Mouse (Mus musculus) heart, embryonic 12.5 days (tissue): ENCODE results near the gene Fam184a. TPM values are rescaled to one million over a fixed set of nuclear protein-coding genes. Genes with fewer than 3 reads are reported as not detected.
A peak's percentile ranks its signal among the peaks of the same experiment; 100 is the strongest.
"Not testable (repeated sequence)": the region's sequence is repeated elsewhere in the genome, so short reads cannot be mapped to it uniquely, and the experiment has no call there.

Source experiments
- ATAC-seq: fragments of 200-750 bp; cut with Nextera tagmentation; 2 replicates; pipeline ENCODE4 v1.8.0; 2017; ENCODE audit warnings: moderate TSS enrichment, moderate library complexity; ENCODE audit not compliant: insufficient number of reproducible peaks, low FRiP score
- H3K27ac ChIP-seq: fragments of 300-500 bp; sonication (generic); 2 replicates; pipeline ENCODE4 v1.5.1; 2016; ENCODE audit warnings: mild to moderate bottlenecking, moderate library complexity; ENCODE audit not compliant: poor library complexity, severe bottlenecking
- H3K27me3 ChIP-seq: fragments of 300-500 bp; sonication (generic); replicated peaks from 2 replicates; pipeline ENCODE4 v1.6.1; 2016; ENCODE audit warnings: mild to moderate bottlenecking, moderate library complexity
- H3K36me3 ChIP-seq: fragments of 300-500 bp; sonication (generic); 2 replicates; pipeline ENCODE4 v1.6.1; 2016; ENCODE audit warnings: mild to moderate bottlenecking, moderate library complexity
- H3K4me1 ChIP-seq: fragments of 300-500 bp; sonication (generic); replicated peaks from 2 replicates; pipeline ENCODE4 v1.6.1; 2016; ENCODE audit warnings: mild to moderate bottlenecking
- H3K4me2 ChIP-seq: fragments of 300-500 bp; sonication (generic); 2 replicates; pipeline ENCODE4 v1.6.1; 2016; ENCODE audit warnings: mild to moderate bottlenecking, moderate library complexity
- H3K4me3 ChIP-seq: fragments of 300-500 bp; sonication (generic); 2 replicates; pipeline ENCODE4 v1.5.1; 2016; ENCODE audit warnings: mild to moderate bottlenecking
- H3K9ac ChIP-seq: fragments of 300-500 bp; sonication (generic); 2 replicates; pipeline ENCODE4 v1.6.1; 2016; ENCODE audit warnings: mild to moderate bottlenecking, moderate library complexity
- H3K9me3 ChIP-seq: fragments of 300-500 bp; sonication (generic); replicated peaks from 2 replicates; pipeline ENCODE4 v1.6.1; 2016; ENCODE audit warnings: mild to moderate bottlenecking, moderate library complexity
- WGBS: fragments of 180-500 bp; shearing (Covaris S2); methylation state at CpG from one replicate; pipeline ENCODE4 v1.1.7; 2016; 5-methylcytosine and 5-hydroxymethylcytosine counted together
- polyA plus RNA-seq: library from polyadenylated mRNA; unstranded; fragments of >200 nt; fragmentation: Nextera tagmentation; extraction: Ambion mirVana; gene quantifications from 2 replicates; pipeline ENCODE4 v1.2.1, GENCODE M21; 2016

Fam184a gene
- polyA plus RNA-seq, 1 experiment from 2014 or later = 4.3 TPM

DNA sequence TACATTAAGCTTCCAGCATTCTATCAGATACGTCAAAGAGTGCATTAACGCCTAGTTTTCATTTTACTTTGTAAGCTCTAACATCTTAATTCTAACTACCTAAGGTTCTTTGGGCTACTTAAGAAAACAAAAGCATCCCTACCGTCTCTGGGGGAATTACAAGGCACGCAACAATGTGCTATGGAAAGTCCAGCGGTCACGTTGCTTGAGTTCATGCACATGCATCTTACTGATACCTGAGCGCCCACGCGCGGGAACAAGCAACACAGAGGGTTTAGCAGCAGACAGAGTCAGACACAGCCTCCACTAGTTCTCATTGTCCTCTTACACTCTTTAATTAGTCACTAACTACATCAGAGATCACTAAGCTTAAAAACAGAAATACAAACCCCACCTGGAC is 116.8 kb downstream of the Fam184a start:
- H3K27me3 ChIP-seq = no peaks in the 10 kb centered on the region
- H3K27ac ChIP-seq = no peak overlapping the region
- H3K9ac ChIP-seq = no peak overlapping the region
- H3K4me2 ChIP-seq = no peak overlapping the region
- no peaks in the 10 kb centered on the region for H3K9me3 ChIP-seq
- no peak for ATAC-seq
- H3K4me1 ChIP-seq = peaks cover 3% of the 10 kb centered on the region; the same call in 1 of the 2 replicates
- H3K4me3 ChIP-seq = no peak overlapping the region
- no peaks in the 10 kb centered on the region for H3K36me3 ChIP-seq
- 80% methylated on average over 10 of the region's 10 CpGs for WGBS

DNA sequence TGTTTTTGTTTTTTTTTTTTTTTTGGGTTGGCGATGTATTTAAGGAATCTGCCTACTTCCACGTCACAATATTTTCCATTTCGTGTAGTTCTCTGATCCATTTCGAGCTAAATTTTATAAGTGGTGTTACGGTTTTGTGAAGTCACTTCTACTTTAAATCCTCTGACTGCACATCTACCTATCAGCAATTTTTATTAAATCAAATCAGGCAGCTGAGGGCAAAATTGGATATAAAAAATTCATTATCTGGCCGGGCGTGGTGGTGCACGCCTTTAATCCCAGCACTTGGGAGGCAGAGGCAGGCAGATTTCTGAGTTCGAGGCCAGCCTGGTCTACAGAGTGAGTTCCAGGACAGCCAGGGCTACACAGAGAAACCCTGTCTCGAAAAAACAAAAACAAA is 120.6 kb downstream of the Fam184a start, which contains the start of gene Mcm9:
Mcm9 (minus strand) TSS at position 101 of the 400 bp plus-strand sequence.
- not testable (repeated sequence) for H3K27me3 ChIP-seq, ATAC-seq, H3K36me3 ChIP-seq, H3K9me3 ChIP-seq, H3K4me1 ChIP-seq
- Histone ChIP-seq H3K4me3 (peak within 1 kb of the TSS; percentile 82), H3K27ac (peak within 1 kb of the TSS; percentile 94), H3K9ac (peak within 1 kb of the TSS; percentile 96), H3K4me2 (peak within 1 kb of the TSS; percentile 61)
- 54% methylated on average over 10 of the region's 10 CpGs for WGBS

DNA sequence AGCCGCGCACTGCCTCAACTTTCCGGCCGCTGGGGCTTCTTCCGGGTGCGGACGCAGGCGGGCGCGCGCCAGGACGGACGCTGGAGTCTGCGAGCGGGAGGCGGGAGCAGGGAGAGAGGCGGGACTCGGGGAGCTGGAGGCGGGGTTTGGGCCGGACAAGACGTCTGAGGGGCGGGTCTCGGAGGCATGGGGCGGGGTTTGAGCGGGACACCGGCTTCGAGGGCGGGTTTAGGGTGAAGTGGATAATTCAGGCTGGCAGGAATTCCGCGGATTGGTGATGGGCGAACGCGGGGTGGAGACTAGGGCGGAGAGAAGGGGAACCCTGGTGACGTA is 121.0 kb downstream of the Fam184a start:
- Histone ChIP-seq H3K9me3 (no peaks in the 10 kb centered on the region), H3K4me3 (peak overlapping the region; percentile 82), H3K36me3 (peaks cover 9% of the 10 kb centered on the region), H3K27me3 (no peaks in the 10 kb centered on the region), H3K4me1 (peaks cover 5% of the 10 kb centered on the region), H3K27ac (peak overlapping the region; percentile 94), H3K4me2 (peak overlapping the region; percentile 61), H3K9ac (peak overlapping the region; percentile 96)
- WGBS = 0% methylated on average over 35 of the region's 35 CpGs
- peak; percentile 98 for ATAC-seq

DNA sequence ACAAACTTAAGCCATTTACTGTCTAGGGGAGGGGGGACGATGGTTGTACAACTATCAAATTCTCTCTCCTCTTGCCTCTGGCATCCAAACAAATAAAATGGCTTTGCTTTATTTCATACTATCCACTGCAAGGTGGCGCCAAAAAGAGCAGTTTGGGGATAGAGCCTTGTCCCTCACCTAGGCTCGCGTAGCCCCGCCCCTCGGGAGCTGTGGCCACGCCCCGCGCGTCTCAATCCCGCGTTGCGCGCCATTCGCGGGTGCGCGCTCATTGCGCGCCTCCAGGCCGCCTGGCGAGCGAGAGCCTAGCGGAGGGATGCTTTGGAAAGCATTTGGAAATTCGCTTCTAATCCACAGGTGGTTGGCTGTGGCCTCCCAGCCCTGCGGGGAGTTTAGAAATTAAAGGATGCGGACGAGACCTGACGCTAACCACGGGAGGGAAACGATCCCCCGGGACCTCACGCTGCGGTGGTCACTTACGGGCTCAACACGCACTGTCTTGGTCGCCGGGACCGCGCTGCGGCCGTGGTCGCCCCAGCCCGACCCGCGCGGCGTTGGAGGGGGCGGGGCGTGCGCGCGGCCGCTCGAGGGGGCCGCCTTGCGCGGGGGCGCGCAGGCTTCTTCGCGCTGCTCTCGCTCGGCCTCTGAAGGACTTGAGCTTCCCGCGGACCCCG is 121.5 kb downstream of the Fam184a start:
- Histone ChIP-seq H3K4me3 (peak overlapping the region; percentile 82), H3K4me2 (peak overlapping the region; percentile 61)
- peak; percentile 86 for ATAC-seq

DNA sequence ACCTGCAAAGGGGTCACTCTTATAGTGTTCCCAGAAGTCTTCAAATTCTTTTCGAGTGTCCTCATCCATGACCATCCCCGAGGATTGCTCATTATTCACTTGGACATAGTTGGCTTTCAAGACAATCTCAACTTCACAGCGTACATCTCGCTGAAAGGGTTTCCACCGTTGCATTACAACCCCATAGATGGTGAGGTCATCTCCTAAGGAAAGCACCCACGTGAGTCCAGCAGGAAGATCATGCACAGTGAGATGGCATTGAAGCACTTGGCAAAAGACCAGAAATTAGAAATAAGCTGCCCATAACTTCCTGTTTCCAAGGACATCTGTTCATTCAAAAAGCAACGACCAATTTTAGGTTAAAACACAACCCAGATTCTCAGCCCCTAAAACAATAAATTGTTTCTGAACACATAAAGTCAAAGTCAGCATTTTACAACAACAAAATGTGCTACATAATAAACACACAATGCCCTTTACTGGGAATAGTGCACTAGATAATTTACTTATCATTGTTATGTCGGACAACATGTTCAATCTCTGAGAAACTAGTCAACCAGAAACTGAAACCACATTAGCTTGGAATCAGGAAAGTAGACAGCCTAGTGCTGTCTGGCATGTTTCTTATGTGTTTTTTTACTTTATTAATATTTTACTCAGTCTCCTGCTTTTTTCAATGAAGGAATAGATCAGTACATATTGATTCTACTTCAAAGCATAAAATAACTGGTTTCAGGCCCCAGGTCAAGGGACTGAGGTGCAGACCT is 134.9 kb downstream of the Fam184a start:
- Histone ChIP-seq H3K27me3 (no peaks in the 10 kb centered on the region), H3K27ac (no peak overlapping the region; the same call in 1 of the 2 replicates), H3K36me3 (peaks cover 52% of the 10 kb centered on the region), H3K4me3 (no peak overlapping the region), H3K4me1 (no peaks in the 10 kb centered on the region), H3K9ac (no peak overlapping the region), H3K4me2 (no peak overlapping the region), H3K9me3 (no peaks in the 10 kb centered on the region)
- no peak for ATAC-seq
- WGBS = 82% methylated on average over 8 of the region's 8 CpGs

More for the DNA sequence above, 121.5 kb downstream of the Fam184a start:
- no peaks in the 10 kb centered on the region for H3K9me3 ChIP-seq
- under 1% methylated on average over 67 of the region's 67 CpGs for WGBS
- peak overlapping the region; percentile 94 for H3K27ac ChIP-seq
- peak overlapping the region; percentile 96 for H3K9ac ChIP-seq
- peaks cover 14% of the 10 kb centered on the region for H3K36me3 ChIP-seq
- peaks cover 5% of the 10 kb centered on the region for H3K4me1 ChIP-seq
- no peaks in the 10 kb centered on the region for H3K27me3 ChIP-seq

DNA sequence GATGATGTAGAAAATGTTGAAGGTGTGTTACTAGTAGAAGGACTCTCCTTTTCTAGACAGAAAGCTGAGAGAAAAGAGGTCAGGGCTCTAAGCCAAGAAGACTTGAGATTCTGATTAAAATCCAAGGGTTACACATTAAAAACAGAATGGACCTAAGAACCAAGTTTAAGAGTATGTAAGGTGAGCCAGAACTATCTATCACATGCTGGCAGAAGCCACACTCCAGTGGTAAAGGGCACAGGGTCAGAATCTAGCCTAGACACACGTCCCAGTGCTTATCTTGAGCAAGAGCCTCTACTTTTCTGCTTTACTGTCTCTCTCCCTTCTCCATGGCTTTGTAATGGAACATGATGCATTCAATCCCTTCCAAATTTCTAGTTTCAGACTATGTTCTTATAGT is 137.0 kb downstream of the Fam184a start:
- H3K4me2 ChIP-seq = no peak overlapping the region
- H3K9ac ChIP-seq = no peak overlapping the region
- no peaks in the 10 kb centered on the region for H3K4me1 ChIP-seq
- ATAC-seq = no peak
- peaks cover 49% of the 10 kb centered on the region for H3K36me3 ChIP-seq
- 58% methylated on average over 1 of the region's 1 CpGs for WGBS
- H3K27ac ChIP-seq = no peak overlapping the region
- H3K4me3 ChIP-seq = no peak overlapping the region
- no peaks in the 10 kb centered on the region for H3K27me3 ChIP-seq
- H3K9me3 ChIP-seq = no peaks in the 10 kb centered on the region

DNA sequence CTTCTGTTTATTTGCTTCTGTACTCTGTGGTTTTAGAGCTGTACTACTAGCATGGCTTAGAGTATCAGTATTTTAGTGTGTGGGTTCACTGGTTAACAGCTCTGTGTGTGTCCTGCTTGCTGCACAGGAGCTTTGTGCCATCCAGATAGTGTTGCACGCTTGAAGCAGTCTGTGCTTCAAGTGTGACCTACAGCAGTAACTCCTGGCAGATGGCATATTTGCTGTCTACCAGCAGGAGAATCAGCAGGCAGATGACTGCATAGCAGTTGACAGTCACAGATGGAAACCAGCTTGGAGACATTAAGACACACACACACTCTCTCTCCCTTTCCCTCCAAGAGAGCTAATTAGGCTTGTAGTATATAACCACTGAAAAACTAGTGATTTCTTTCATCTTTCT is 138.8 kb downstream of the Fam184a start:
- H3K4me3 ChIP-seq = no peak overlapping the region
- no peaks in the 10 kb centered on the region for H3K4me1 ChIP-seq
- ATAC-seq = no peak
- H3K27me3 ChIP-seq = no peaks in the 10 kb centered on the region
- H3K4me2 ChIP-seq = no peak overlapping the region
- no peaks in the 10 kb centered on the region for H3K9me3 ChIP-seq
- peaks cover 57% of the 10 kb centered on the region for H3K36me3 ChIP-seq
- WGBS = 63% methylated on average over 1 of the region's 1 CpGs
- H3K9ac ChIP-seq = no peak overlapping the region
- H3K27ac ChIP-seq = no peak overlapping the region

DNA sequence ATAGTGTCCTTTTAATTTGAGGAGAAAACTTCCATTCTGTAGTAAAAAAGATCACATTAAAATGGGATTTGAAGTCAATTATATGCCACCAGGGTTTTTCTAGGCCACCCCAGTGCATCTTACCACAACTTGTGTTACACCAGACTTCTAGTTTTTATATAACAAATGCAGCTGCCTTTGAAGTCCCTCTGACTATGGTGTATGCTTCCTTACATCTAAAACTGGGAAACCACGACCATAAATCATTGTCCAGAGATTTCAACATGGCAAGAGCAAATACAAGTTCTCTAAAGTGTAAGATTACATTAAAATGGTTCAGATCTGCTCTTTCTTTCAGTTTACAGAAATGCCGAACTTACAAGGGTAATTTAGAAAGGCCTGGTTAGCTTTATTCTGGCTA is 142.6 kb downstream of the Fam184a start:
- Histone ChIP-seq H3K27me3 (no peaks in the 10 kb centered on the region), H3K4me1 (no peaks in the 10 kb centered on the region), H3K4me2 (no peak overlapping the region), H3K9me3 (no peaks in the 10 kb centered on the region), H3K27ac (no peak overlapping the region), H3K36me3 (peaks cover 53% of the 10 kb centered on the region), H3K9ac (no peak overlapping the region), H3K4me3 (no peak overlapping the region)
- ATAC-seq = no peak
- WGBS = 80% methylated on average over 2 of the region's 2 CpGs

DNA sequence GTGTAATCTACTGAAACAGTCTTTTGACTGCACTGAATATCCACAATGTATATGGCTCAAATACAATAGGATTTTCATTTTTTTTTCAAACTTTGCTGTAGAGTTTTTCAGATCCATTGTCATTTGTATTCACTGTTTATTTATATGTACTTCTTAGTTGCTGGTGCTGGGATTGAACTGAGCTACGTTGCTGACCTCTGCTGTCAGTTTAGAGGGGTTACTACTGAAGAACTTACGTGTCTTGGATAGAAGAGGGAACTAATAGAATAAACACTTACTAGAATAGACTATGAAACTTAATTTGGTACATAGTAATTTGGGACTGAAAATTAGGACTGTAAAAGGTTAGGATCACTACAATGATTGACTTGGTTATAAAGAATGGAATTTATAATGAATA is 145.6 kb downstream of the Fam184a start:
- H3K9me3 ChIP-seq = no peaks in the 10 kb centered on the region
- no peak for ATAC-seq
- no peak overlapping the region for H3K27ac ChIP-seq
- H3K36me3 ChIP-seq = peaks cover 52% of the 10 kb centered on the region
- WGBS = 78% methylated on average over 2 of the region's 2 CpGs
- H3K4me1 ChIP-seq = 0 out of 2 replicates have a peak, but pooled peaks cover 3% of the 10 kb centered on the region
- H3K4me3 ChIP-seq = no peak overlapping the region
- no peaks in the 10 kb centered on the region for H3K27me3 ChIP-seq
- H3K4me2 ChIP-seq = no peak overlapping the region
- no peak overlapping the region for H3K9ac ChIP-seq

DNA sequence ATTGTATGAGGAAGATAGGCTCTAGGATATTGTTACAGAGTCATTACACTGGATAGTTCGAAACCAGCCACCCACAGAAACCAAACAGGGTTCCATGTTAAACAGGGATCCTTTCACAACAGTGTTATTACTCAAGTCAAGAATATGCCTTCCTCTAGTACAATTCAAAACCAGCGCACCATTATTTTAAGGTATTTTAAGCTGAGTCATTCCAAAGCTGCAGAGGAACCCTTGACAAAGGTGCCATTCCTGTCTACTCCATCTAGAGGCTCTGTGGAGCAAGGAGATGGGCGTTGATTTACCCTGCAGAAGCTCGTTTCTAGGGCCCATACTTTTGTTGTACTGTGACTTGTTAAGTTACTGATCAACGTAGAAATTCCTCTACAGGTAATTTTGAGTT is 152.1 kb downstream of the Fam184a start:
- H3K9ac ChIP-seq = no peak overlapping the region
- no peaks in the 10 kb centered on the region for H3K27me3 ChIP-seq
- no peaks in the 10 kb centered on the region for H3K9me3 ChIP-seq
- no peak for ATAC-seq
- peak overlapping the region; percentile 23 for H3K4me3 ChIP-seq
- H3K36me3 ChIP-seq = peaks cover 17% of the 10 kb centered on the region
- 0 out of 2 replicates have a peak overlapping the region, but pooled peaks have one; percentile 18 for H3K27ac ChIP-seq
- peaks cover 16% of the 10 kb centered on the region for H3K4me1 ChIP-seq
- H3K4me2 ChIP-seq = peak overlapping the region; percentile 47
- 57% methylated on average over 5 of the region's 5 CpGs for WGBS

DNA sequence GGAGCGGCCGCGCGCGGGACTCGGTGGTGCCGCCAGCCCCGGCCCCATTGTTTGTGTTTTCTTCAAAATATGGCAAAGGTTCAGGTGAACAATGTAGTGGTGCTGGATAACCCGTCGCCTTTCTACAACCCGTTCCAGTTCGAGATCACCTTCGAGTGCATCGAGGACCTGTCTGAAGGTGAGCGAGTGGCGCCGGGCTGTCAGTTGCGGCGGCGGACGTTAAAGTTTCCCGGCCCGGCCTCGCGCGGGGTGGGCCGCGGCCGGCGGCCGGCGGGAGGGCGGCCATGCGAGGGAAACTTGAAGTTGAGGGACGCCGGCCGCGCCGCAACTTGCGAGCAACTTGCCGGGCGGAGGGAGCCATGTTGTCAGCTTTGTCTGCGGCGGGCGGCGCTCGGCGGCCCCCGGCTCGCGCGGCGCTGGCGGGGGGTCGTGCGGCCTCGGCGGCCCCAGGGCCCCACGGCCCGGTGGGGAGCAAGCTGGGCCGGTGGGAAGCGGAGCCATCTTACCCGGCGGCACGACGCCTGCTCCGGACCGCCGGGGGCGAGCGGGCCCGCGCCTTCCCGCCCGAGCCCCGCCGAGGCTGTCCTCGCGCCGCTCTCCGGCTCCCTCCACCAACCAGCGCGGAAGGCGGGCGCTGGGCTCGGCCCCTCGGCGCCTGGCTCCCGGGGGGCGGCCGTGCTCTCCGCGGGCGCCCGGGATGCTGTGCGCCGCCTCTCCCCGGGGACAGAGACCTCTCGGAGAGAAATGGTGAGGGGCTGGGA is 153.6 kb downstream of the Fam184a start:
- Histone ChIP-seq H3K4me1 (peaks cover 16% of the 10 kb centered on the region), H3K9ac (peak overlapping the region; percentile 100), H3K9me3 (no peaks in the 10 kb centered on the region), H3K27me3 (no peaks in the 10 kb centered on the region), H3K4me3 (peak overlapping the region; percentile 99), H3K27ac (peak overlapping the region; percentile 99), H3K36me3 (peaks cover 10% of the 10 kb centered on the region; the same call in 1 of the 2 replicates), H3K4me2 (peak overlapping the region; percentile 72)
- ATAC-seq = peak; percentile 49
- under 1% methylated on average over 81 of the region's 99 CpGs for WGBS
